Mouse (Mus musculus): Measurements from ENCODE around the gene Rnf115. TPM values are rescaled to one million over a fixed set of nuclear protein-coding genes. Genes with fewer than 3 reads are reported as not detected.

The Rnf115 gene
- polyA plus RNA-seq, 1 experiment from 2014 or later = 81.6 TPM

- WGBS = 85% methylated on average over 4 of the region's 4 CpGs
- ATAC-seq (ENCODE audit: insufficient read depth, low FRiP score, low TSS enrichment) (no peak), DNase-seq (ENCODE audit: low spot score) (no peak)
- H3K36me3 ChIP-seq (ENCODE audit: control insufficient read depth, insufficient read depth, low read length) = peaks cover 4% of the 10 kb centered on the region
- no peak overlapping the region for H3K4me2 ChIP-seq (ENCODE audit: low read depth)
- H3K4me1 ChIP-seq (ENCODE audit: control insufficient read depth, insufficient read depth, low read length) = peaks cover 5% of the 10 kb centered on the region; the same call in 1 of the 2 replicates
- no peaks in the 10 kb centered on the region for H3K27me3 ChIP-seq (ENCODE audit: control insufficient read depth, insufficient read depth, low read length)
- no peak overlapping the region for H3K4me3 ChIP-seq (ENCODE audit: low read depth, low read length)
- no peak overlapping the region for H3K9ac ChIP-seq (ENCODE audit: low read length)
- no peak overlapping the region for H3K27ac ChIP-seq (ENCODE audit: low read depth, low read length)
- H3K9me3 ChIP-seq (ENCODE audit: control insufficient read depth, low read length) = no peaks in the 10 kb centered on the region
Measured at GRCm38 (mm10) chr3:96701003-96701402, 26.5 kb upstream of the Rnf115 start.

DNA sequence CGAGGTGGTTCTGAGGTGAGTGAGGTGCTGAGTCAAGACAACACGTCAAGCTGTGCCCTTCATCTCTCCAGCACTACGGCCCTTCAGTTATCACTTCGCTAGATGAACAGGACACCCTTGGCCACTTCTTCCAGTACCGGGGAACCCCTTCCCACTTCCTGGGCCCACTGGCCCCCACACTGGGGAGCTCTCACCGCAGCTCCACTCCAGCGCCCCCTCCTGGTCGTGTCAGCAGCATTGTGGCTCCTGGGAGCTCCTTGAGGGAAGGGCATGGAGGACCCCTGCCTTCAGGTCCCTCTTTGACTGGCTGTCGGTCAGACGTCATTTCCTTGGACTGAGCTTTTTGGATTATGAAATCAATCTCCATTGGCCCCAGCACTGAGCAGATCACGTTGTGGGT is 22.7 kb upstream of the Rnf115 start:
- Histone ChIP-seq H3K4me3 (ENCODE audit: low read depth, low read length) (no peak overlapping the region), H3K4me2 (ENCODE audit: low read depth) (no peak overlapping the region), H3K27me3 (ENCODE audit: control insufficient read depth, insufficient read depth, low read length) (no peaks in the 10 kb centered on the region), H3K36me3 (ENCODE audit: control insufficient read depth, insufficient read depth, low read length) (peaks cover 4% of the 10 kb centered on the region), H3K9ac (ENCODE audit: low read length) (no peak overlapping the region), H3K4me1 (ENCODE audit: control insufficient read depth, insufficient read depth, low read length) (0 out of 2 replicates have a peak, but pooled peaks cover 4% of the 10 kb centered on the region), H3K9me3 (ENCODE audit: control insufficient read depth, low read length) (no peaks in the 10 kb centered on the region), H3K27ac (ENCODE audit: low read depth, low read length) (no peak overlapping the region)
- ATAC-seq (ENCODE audit: insufficient read depth, low FRiP score, low TSS enrichment) (no peak), DNase-seq (ENCODE audit: low spot score) (no peak)
- 67% methylated on average over 11 of the region's 11 CpGs for WGBS

DNA sequence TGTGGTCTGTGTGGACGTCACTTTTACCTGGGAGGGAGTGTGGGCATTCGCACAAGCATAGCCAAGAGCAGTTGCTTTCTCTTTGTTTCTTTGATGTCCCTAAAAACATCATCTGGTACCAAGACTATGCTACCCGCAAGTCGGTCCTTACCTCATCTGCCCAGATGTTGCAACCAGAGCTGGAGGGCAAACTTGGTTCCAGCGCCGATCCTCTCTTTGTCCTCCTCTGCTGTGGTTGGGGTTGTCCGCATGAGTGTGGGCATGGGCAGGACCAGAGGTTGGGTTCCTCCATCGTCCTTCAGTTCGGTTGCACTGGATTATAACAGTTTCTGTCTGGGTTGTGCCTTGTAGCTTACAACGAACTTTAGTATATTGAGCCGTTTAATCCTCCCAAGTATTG is 21.2 kb upstream of the Rnf115 start:
- Histone ChIP-seq H3K4me3 (ENCODE audit: low read depth, low read length) (no peak overlapping the region), H3K36me3 (ENCODE audit: control insufficient read depth, insufficient read depth, low read length) (peaks cover 6% of the 10 kb centered on the region), H3K4me2 (ENCODE audit: low read depth) (no peak overlapping the region), H3K4me1 (ENCODE audit: control insufficient read depth, insufficient read depth, low read length) (0 out of 2 replicates have a peak, but pooled peaks cover 4% of the 10 kb centered on the region), H3K9ac (ENCODE audit: low read length) (no peak overlapping the region), H3K27me3 (ENCODE audit: control insufficient read depth, insufficient read depth, low read length) (no peaks in the 10 kb centered on the region), H3K27ac (ENCODE audit: low read depth, low read length) (no peak overlapping the region), H3K9me3 (ENCODE audit: control insufficient read depth, low read length) (no peaks in the 10 kb centered on the region)
- ATAC-seq (ENCODE audit: insufficient read depth, low FRiP score, low TSS enrichment) = no peak
- 92% methylated on average over 11 of the region's 11 CpGs for WGBS
- DNase-seq (ENCODE audit: low spot score) = no peak

DNA sequence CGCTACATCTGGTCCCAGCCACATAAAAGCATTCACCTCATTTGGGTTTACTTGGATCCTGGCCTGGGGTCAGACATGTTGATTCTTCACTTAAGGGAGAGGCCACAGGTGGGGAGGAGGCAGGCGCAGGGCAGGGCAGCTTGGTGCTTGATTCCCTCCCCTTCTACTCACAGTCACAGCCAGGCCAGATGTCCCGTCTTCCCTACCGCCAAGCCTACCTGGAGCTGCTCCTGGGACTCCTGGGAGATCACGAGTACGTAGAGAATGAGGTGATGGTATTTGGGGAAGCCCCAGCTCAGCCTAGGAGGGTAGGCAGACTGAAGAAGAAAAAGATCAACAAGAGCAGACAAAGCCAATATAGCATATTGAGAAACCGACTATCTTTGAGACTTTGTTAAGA is 20.5 kb upstream of the Rnf115 start:
- ATAC-seq (ENCODE audit: insufficient read depth, low FRiP score, low TSS enrichment) = no peak
- Histone ChIP-seq H3K9me3 (ENCODE audit: control insufficient read depth, low read length) (no peaks in the 10 kb centered on the region), H3K27ac (ENCODE audit: low read depth, low read length) (no peak overlapping the region), H3K27me3 (ENCODE audit: control insufficient read depth, insufficient read depth, low read length) (no peaks in the 10 kb centered on the region), H3K36me3 (ENCODE audit: control insufficient read depth, insufficient read depth, low read length) (peaks cover 7% of the 10 kb centered on the region), H3K9ac (ENCODE audit: low read length) (no peak overlapping the region), H3K4me1 (ENCODE audit: control insufficient read depth, insufficient read depth, low read length) (0 out of 2 replicates have a peak, but pooled peaks cover 4% of the 10 kb centered on the region), H3K4me3 (ENCODE audit: low read depth, low read length) (no peak overlapping the region), H3K4me2 (ENCODE audit: low read depth) (no peak overlapping the region)
- peak; percentile 7 for DNase-seq (ENCODE audit: low spot score)
- WGBS = 80% methylated on average over 7 of the region's 7 CpGs

DNA sequence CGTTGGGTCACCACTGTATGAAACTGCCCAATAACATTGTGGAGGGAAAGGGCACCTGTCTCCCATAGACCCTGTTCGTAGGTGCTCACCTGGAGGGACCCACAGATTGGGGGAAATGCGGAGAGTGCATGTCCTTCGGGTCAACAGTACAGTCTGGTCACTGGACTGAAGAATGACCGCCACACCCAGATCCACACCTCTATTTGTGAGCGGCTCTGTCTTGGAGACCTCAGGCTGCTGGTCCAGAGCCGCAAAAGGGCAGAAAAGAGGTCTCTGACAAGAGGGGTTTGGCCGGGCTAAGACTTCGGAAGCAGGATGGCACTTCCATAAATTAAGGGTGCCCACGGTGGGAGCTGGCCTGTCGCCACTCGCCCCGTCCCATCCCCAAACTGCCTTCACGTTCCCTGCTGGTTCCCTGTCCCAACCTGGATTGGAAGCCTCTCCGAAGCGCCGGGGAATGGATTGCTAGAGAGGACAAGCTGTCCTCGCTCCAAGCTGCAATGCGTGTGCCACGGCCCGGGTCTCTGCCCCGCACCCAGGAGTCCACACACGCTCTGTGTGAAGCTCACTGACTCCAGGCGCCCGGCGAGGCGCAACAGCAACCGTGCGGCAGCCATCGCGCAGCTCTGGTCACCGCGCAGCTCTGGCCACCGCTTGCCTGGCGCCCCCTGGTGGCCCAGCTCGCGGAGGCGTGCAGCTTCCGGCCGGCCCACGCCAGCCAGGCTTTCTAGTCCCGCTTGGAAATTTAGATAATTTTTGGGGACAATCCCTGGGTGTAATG is 19.4 kb upstream of the Rnf115 start, which contains the start of gene Nudt17:
Nudt17 (minus strand) TSS at position 660 of the 781 bp plus-strand sequence.
- WGBS = 6% methylated on average over 42 of the region's 42 CpGs
- peak within 1 kb of the TSS; percentile 94 for H3K4me2 ChIP-seq (ENCODE audit: low read depth)
- H3K27ac ChIP-seq (ENCODE audit: low read depth, low read length) = no peak within 1 kb of the TSS
- H3K4me1 ChIP-seq (ENCODE audit: control insufficient read depth, insufficient read depth, low read length) = 0 out of 2 replicates have a peak, but pooled peaks cover 4% of the 10 kb centered on the region
- H3K9me3 ChIP-seq (ENCODE audit: control insufficient read depth, low read length) = no peaks in the 10 kb centered on the region
- H3K4me3 ChIP-seq (ENCODE audit: low read depth, low read length) = peak within 1 kb of the TSS; percentile 43
- no peaks in the 10 kb centered on the region for H3K27me3 ChIP-seq (ENCODE audit: control insufficient read depth, insufficient read depth, low read length)
- peaks cover 7% of the 10 kb centered on the region for H3K36me3 ChIP-seq (ENCODE audit: control insufficient read depth, insufficient read depth, low read length)
- DNase-seq (ENCODE audit: low spot score) (peak; percentile 90), ATAC-seq (ENCODE audit: insufficient read depth, low FRiP score, low TSS enrichment) (peak; percentile 88)
- peak within 1 kb of the TSS; percentile 68 for H3K9ac ChIP-seq (ENCODE audit: low read length)

DNA sequence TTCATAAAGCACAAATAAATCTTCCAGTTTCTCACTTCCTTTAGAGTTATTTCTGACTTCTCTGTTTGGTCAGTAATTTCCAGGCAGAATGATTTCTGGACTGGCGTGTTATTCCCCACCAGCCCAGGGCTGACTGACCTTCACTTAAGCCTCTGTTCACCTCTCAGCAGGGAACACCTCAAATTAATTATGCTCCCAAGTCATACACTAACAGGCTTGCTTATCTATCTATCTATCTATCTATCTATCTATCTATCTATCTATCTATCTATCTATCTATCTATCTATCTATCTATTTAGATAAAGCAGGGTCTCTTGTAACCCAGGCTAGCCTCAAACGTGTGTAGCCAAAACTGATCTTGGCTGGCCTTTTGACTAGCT is 18.8 kb upstream of the Rnf115 start:
- Histone ChIP-seq H3K4me1 (ENCODE audit: control insufficient read depth, insufficient read depth, low read length) (0 out of 2 replicates have a peak, but pooled peaks cover 4% of the 10 kb centered on the region), H3K9ac (ENCODE audit: low read length) (no peak overlapping the region), H3K36me3 (ENCODE audit: control insufficient read depth, insufficient read depth, low read length) (peaks cover 10% of the 10 kb centered on the region), H3K27me3 (ENCODE audit: control insufficient read depth, insufficient read depth, low read length) (no peaks in the 10 kb centered on the region), H3K4me3 (ENCODE audit: low read depth, low read length) (peak overlapping the region; percentile 43), H3K27ac (ENCODE audit: low read depth, low read length) (no peak overlapping the region), H3K9me3 (ENCODE audit: control insufficient read depth, low read length) (no peaks in the 10 kb centered on the region), H3K4me2 (ENCODE audit: low read depth) (peak overlapping the region; percentile 94)
- DNase-seq (ENCODE audit: low spot score) (no peak), ATAC-seq (ENCODE audit: insufficient read depth, low FRiP score, low TSS enrichment) (no peak; the same call in 1 of the 2 replicates)
- 51% methylated on average over 2 of the region's 2 CpGs for WGBS

- Histone ChIP-seq H3K27me3 (ENCODE audit: control insufficient read depth, insufficient read depth, low read length) (no peaks in the 10 kb centered on the region), H3K4me1 (ENCODE audit: control insufficient read depth, insufficient read depth, low read length) (no peaks in the 10 kb centered on the region), H3K36me3 (ENCODE audit: control insufficient read depth, insufficient read depth, low read length) (peaks cover 23% of the 10 kb centered on the region), H3K27ac (ENCODE audit: low read depth, low read length) (no peak overlapping the region), H3K9ac (ENCODE audit: low read length) (no peak overlapping the region), H3K9me3 (ENCODE audit: control insufficient read depth, low read length) (no peaks in the 10 kb centered on the region), H3K4me2 (ENCODE audit: low read depth) (no peak overlapping the region), H3K4me3 (ENCODE audit: low read depth, low read length) (no peak overlapping the region)
- WGBS = 93% methylated on average over 5 of the region's 5 CpGs
- no peak for ATAC-seq (ENCODE audit: insufficient read depth, low FRiP score, low TSS enrichment)
- peak; percentile 6 for DNase-seq (ENCODE audit: low spot score)
Measured at GRCm38 (mm10) chr3:96714286-96714685, 13.2 kb upstream of the Rnf115 start.

DNA sequence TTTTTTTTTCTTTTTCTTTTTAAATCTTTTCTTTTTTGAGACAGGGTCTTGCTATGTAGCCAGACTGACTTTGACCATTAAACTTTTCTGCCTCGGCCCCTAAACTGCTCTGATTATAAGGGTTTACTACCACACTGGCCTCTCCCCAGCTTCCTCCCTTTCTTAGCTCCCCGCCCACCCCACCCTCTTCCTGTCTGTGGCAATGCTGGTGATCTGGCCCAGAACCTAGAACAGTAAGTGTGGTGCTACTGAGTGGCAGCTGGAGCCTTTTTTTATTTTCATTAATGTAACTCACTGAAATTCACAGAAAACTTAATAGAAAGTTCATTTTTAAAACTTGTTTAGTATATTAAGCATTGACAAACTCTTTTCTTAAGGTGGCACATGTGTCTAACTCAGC is 11.6 kb upstream of the Rnf115 start:
- 79% methylated on average over 2 of the region's 2 CpGs for WGBS
- Histone ChIP-seq H3K9ac (ENCODE audit: low read length) (no peak overlapping the region), H3K36me3 (ENCODE audit: control insufficient read depth, insufficient read depth, low read length) (peaks cover 21% of the 10 kb centered on the region), H3K4me2 (ENCODE audit: low read depth) (no peak overlapping the region), H3K4me3 (ENCODE audit: low read depth, low read length) (no peak overlapping the region), H3K27ac (ENCODE audit: low read depth, low read length) (no peak overlapping the region), H3K4me1 (ENCODE audit: control insufficient read depth, insufficient read depth, low read length) (no peaks in the 10 kb centered on the region), H3K9me3 (ENCODE audit: control insufficient read depth, low read length) (no peaks in the 10 kb centered on the region), H3K27me3 (ENCODE audit: control insufficient read depth, insufficient read depth, low read length) (no peaks in the 10 kb centered on the region)
- ATAC-seq (ENCODE audit: insufficient read depth, low FRiP score, low TSS enrichment) (no peak), DNase-seq (ENCODE audit: low spot score) (no peak)

GRCm38 (mm10) chr3:96719173-96719572 is 8.3 kb upstream of the Rnf115 start:
- H3K4me2 ChIP-seq (ENCODE audit: low read depth) = no peak overlapping the region
- H3K4me3 ChIP-seq (ENCODE audit: low read depth, low read length) = no peak overlapping the region
- no peak for DNase-seq (ENCODE audit: low spot score)
- no peaks in the 10 kb centered on the region for H3K4me1 ChIP-seq (ENCODE audit: control insufficient read depth, insufficient read depth, low read length)
- H3K27ac ChIP-seq (ENCODE audit: low read depth, low read length) = no peak overlapping the region
- no peaks in the 10 kb centered on the region for H3K9me3 ChIP-seq (ENCODE audit: control insufficient read depth, low read length)
- H3K9ac ChIP-seq (ENCODE audit: low read length) = no peak overlapping the region
- WGBS = 47% methylated on average over 14 of the region's 14 CpGs
- H3K36me3 ChIP-seq (ENCODE audit: control insufficient read depth, insufficient read depth, low read length) = peaks cover 12% of the 10 kb centered on the region
- no peaks in the 10 kb centered on the region for H3K27me3 ChIP-seq (ENCODE audit: control insufficient read depth, insufficient read depth, low read length)
- ATAC-seq (ENCODE audit: insufficient read depth, low FRiP score, low TSS enrichment) = no peak

Data from neural tube, embryonic 11.5 days (tissue).